Mouse (Mus musculus): ENCODE data around the gene Wdr70.

GRCm38 (mm10) chr15:7841664-7842063 is 257.3 kb downstream of the Wdr70 start:
- no peak for TF ChIP-seq TAL1 (IDR thresholded peaks at IDR 0.05; ENCODE audit: low read length)
- no peak for TF ChIP-seq GATA1 (IDR thresholded peaks at IDR 0.05; ENCODE audit: low read length)

Measured in erythroblast, embryonic 14.5 days (primary cell).